In the genomic region with DNA sequence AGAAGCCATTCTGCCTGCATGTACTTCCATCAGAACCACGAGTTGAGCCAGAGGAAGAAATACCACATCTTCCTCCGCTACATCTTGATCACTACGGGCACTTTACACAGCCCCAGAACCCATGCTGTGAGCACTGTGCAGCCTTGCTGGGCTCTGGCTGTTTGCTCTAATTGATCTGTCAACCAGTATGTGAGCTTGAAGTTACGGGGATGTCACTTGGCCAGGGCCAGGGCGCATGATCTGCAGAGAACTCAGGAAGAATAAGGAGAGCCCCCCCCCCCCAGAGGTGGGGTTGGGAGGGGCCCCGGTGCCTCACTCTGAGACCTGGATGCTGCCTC, we compare ENCODE assay signal across 12 mouse cellular contexts. TPM values are rescaled to one million over a fixed set of nuclear protein-coding genes. Genes with fewer than 3 reads are reported as not detected.
DNase-seq lines count a peak whose midpoint lies in the region; ATAC-seq lines count a peak whose summit lies in the region.
"Had no signal": no experiment of that assay in that cellular context is flagged by ENCODE, and none has a peak within 500 bp of the region (broad histone marks: within the 10 kb centered on the region; RNA-seq: fewer than 3 reads in every experiment).

No protein-coding gene starts in this region.

- ATAC-seq in forebrain, embryonic 16.5 days = peak; percentile 44; the same call in 1 of the 2 replicates
- no peak for ATAC-seq in forebrain, embryonic 14.5 days
- peak; percentile 45; the same call in 1 of the 2 replicates for ATAC-seq in neural tube, embryonic 14.5 days (ENCODE audit: low read depth)
- peak; percentile 43; the same call in 1 of the 2 replicates for ATAC-seq in megakaryocyte-erythroid progenitor cell, adult 5-6 weeks (replicated peaks; ENCODE audit: low FRiP score, low TSS enrichment, poor library complexity, severe bottlenecking)

- H3K9ac ChIP-seq in forebrain, embryonic 16.5 days (replicated peaks; ENCODE audit: low read depth, low read length) = no peak overlapping the region
- no peak overlapping the region for H3K9ac ChIP-seq in forebrain, embryonic 14.5 days (ENCODE audit: low read length)
- no peak overlapping the region for H3K9ac ChIP-seq in neural tube, embryonic 14.5 days (replicated peaks; ENCODE audit: low read depth, low read length)
- H3K9ac ChIP-seq: liver, embryonic 14.5 days had no signal

- H3K4me2 ChIP-seq in forebrain, embryonic 16.5 days (ENCODE audit: low read length) = no peak overlapping the region
- H3K4me2 ChIP-seq in forebrain, embryonic 14.5 days (ENCODE audit: low read length) = no peak overlapping the region
- H3K4me2 ChIP-seq in neural tube, embryonic 14.5 days (ENCODE audit: low read depth, low read length) = no peak overlapping the region

- no peak for DNase-seq in forebrain, embryonic 14.5 days (ENCODE audit: low spot score)
- DNase-seq in neural tube, embryonic 10.5 days (ENCODE audit: extremely low spot score, low spot score) = no peak
- DNase-seq in layer of hippocampus, postnatal 25 days (ENCODE audit: extremely low spot score in 1 of 2, low spot score in 1 of 2) = no peak
- no peak for DNase-seq in left cerebral cortex, adult 8-10 months (ENCODE audit: low spot score in 2 of 2)
- DNase-seq: cerebellum, adult 2 months; thymus, adult 18-20 months had no signal

- H3K4me3 ChIP-seq in forebrain, embryonic 16.5 days (replicated peaks; ENCODE audit: low read length) = no peak overlapping the region
- no peak overlapping the region for H3K4me3 ChIP-seq in forebrain, embryonic 14.5 days (ENCODE audit: low read depth, low read length)
- no peak overlapping the region for H3K4me3 ChIP-seq in neural tube, embryonic 14.5 days (ENCODE audit: low read depth, low read length)
- H3K4me3 ChIP-seq: left cerebral cortex, adult 2 months had no signal

- peaks cover 4% of the 10 kb centered on the region; the same call in 1 of the 2 replicates for H3K4me1 ChIP-seq in forebrain, embryonic 16.5 days (replicated peaks; ENCODE audit: control insufficient read depth, insufficient read depth, low read length)
- H3K4me1 ChIP-seq in forebrain, embryonic 14.5 days (ENCODE audit: control insufficient read depth, insufficient read depth, low read length) = peaks cover 2% of the 10 kb centered on the region; the same call in 1 of the 2 replicates
- no peaks in the 10 kb centered on the region for H3K4me1 ChIP-seq in neural tube, embryonic 14.5 days (ENCODE audit: control insufficient read depth, insufficient read depth, low read length)

- H3K9me3 ChIP-seq in forebrain, embryonic 16.5 days (ENCODE audit: control insufficient read depth, low read length) = no peaks in the 10 kb centered on the region; the same call in 1 of the 2 replicates
- H3K9me3 ChIP-seq in forebrain, embryonic 14.5 days (replicated peaks; ENCODE audit: control insufficient read depth, low read length) = 0 out of 2 replicates have a peak, but pooled peaks cover 3% of the 10 kb centered on the region
- H3K9me3 ChIP-seq in neural tube, embryonic 14.5 days (ENCODE audit: control insufficient read depth, low read length) = no peaks in the 10 kb centered on the region

- H3K36me3 ChIP-seq in forebrain, embryonic 16.5 days (ENCODE audit: control insufficient read depth, insufficient read depth) = no peaks in the 10 kb centered on the region
- no peaks in the 10 kb centered on the region for H3K36me3 ChIP-seq in forebrain, embryonic 14.5 days (ENCODE audit: control insufficient read depth, insufficient read depth, low read length)
- no peaks in the 10 kb centered on the region for H3K36me3 ChIP-seq in neural tube, embryonic 14.5 days (ENCODE audit: control insufficient read depth, insufficient read depth, low read length)
- H3K36me3 ChIP-seq: G1E had no signal

- no peaks in the 10 kb centered on the region for H3K27me3 ChIP-seq in forebrain, embryonic 16.5 days (replicated peaks; ENCODE audit: control insufficient read depth, insufficient read depth, low read length)
- no peaks in the 10 kb centered on the region for H3K27me3 ChIP-seq in forebrain, embryonic 14.5 days (replicated peaks; ENCODE audit: control insufficient read depth, insufficient read depth, low read length)
- no peaks in the 10 kb centered on the region for H3K27me3 ChIP-seq in neural tube, embryonic 14.5 days (ENCODE audit: control insufficient read depth, insufficient read depth, low read length)

- 22% methylated on average over 6 of the region's 6 CpGs for WGBS in forebrain, embryonic 16.5 days
- 22% methylated on average over 6 of the region's 6 CpGs for WGBS in forebrain, embryonic 14.5 days
- 19% methylated on average over 6 of the region's 6 CpGs for WGBS in neural tube, embryonic 14.5 days

- H3K27ac ChIP-seq in forebrain, embryonic 16.5 days (ENCODE audit: low read length) = no peak overlapping the region
- no peak overlapping the region for H3K27ac ChIP-seq in forebrain, embryonic 14.5 days (ENCODE audit: low read depth, low read length)
- no peak overlapping the region for H3K27ac ChIP-seq in neural tube, embryonic 14.5 days (ENCODE audit: low read depth, low read length)
- H3K27ac ChIP-seq: left cerebral cortex, adult 2 months; liver, embryonic 14.5 days had no signal

RNA-seq across cellular contexts. Expression of gene Nos1ap, which starts 13.0 kb away (rescaled TPM):
- polyA plus RNA-seq in forebrain, embryonic 16.5 days (2015; fragmentation: Nextera tagmentation; extraction: Ambion mirVana) = 20.9 and 26.9 TPM in 2 replicates
- polyA plus RNA-seq in forebrain, embryonic 14.5 days (2014; fragmentation: Nextera tagmentation; extraction: Ambion mirVana) = 8.4 and 11.3 TPM in 2 replicates
- 18.8 and 19.1 TPM in 2 replicates for polyA plus RNA-seq in neural tube, embryonic 14.5 days (2014; fragmentation: Nextera tagmentation; extraction: Ambion mirVana)
- 1.5 TPM in 2 replicates for total RNA-seq in megakaryocyte-erythroid progenitor cell, adult 5-6 weeks (2014; fragmentation: Nextera tagmentation)
- 2.5 TPM in 1 of 2 replicates, not detected in the other for total RNA-seq in megakaryocyte-erythroid progenitor cell, adult 5-6 weeks (2017)
- total RNA-seq in layer of hippocampus, postnatal 25 days (2021) = 100 to 1,000 TPM; 166 to 204 TPM
- 100 to 1,000 TPM; 191 to 209 (median 206) TPM for total RNA-seq in left cerebral cortex, adult 8-10 months (2022)

Comparison
In these comparisons a context has a peak if more than half of its experiments do, and no peak if none do; other contexts are left out.
1. RNA of gene Nos1ap, which starts 13.0 kb away (total RNA-seq): 191 to 209 TPM in left cerebral cortex, adult 8-10 months and 166 to 204 TPM in layer of hippocampus, postnatal 25 days; 1.5 to 2.5 TPM in megakaryocyte-erythroid progenitor cell, adult 5-6 weeks; every median in the first group is over 10 times any median in the second.